Mouse (Mus musculus) neural tube, embryonic 11.5 days (tissue): ENCODE data around the gene Dek. TPM values are rescaled to one million over a fixed set of nuclear protein-coding genes. Genes with fewer than 3 reads are reported as not detected.

Experiments used
- ATAC-seq: fragments of 200-750 bp; cut with Nextera tagmentation; 2 replicates; pipeline ENCODE4 v1.8.0; 2017; ENCODE audit warnings: moderate number of reproducible peaks, mild to moderate bottlenecking, moderate TSS enrichment, moderate library complexity; ENCODE audit not compliant: insufficient read depth, low FRiP score, low TSS enrichment
- DNase-seq: peaks from one replicate; pipeline ENCODE4 v3.0.0-alpha.2; 2015; ENCODE audit warnings: low spot score
- H3K27ac ChIP-seq: fragments of 300-500 bp; sonication (generic); 2 replicates; pipeline ENCODE4 v1.5.1; 2014; ENCODE audit warnings: low read depth, mild to moderate bottlenecking, low read length
- H3K27me3 ChIP-seq: fragments of 300-500 bp; sonication (generic); 2 replicates; pipeline ENCODE4 v1.6.1; 2014; ENCODE audit warnings: mild to moderate bottlenecking, low read length, mixed read lengths; ENCODE audit not compliant: control insufficient read depth, insufficient read depth
- H3K36me3 ChIP-seq: fragments of 300-500 bp; sonication (generic); 2 replicates; pipeline ENCODE4 v1.6.1; 2014; ENCODE audit warnings: mild to moderate bottlenecking, low read length, moderate library complexity, mixed read lengths; ENCODE audit not compliant: control insufficient read depth, insufficient read depth
- H3K4me1 ChIP-seq: fragments of 300-500 bp; sonication (generic); 2 replicates; pipeline ENCODE4 v1.6.1; 2014; ENCODE audit warnings: low read length, mixed read lengths; ENCODE audit not compliant: control insufficient read depth, insufficient read depth
- H3K4me2 ChIP-seq: fragments of 300-500 bp; sonication (generic); 2 replicates; pipeline ENCODE4 v1.6.1; 2014; ENCODE audit warnings: low read depth, mild to moderate bottlenecking, moderate library complexity
- H3K4me3 ChIP-seq: fragments of 300-500 bp; sonication (generic); 2 replicates; pipeline ENCODE4 v1.5.1; 2014; ENCODE audit warnings: low read depth, low read length
- H3K9ac ChIP-seq: fragments of 300-500 bp; sonication (generic); 2 replicates; pipeline ENCODE4 v1.6.1; 2014; ENCODE audit warnings: mild to moderate bottlenecking, low read length
- H3K9me3 ChIP-seq: fragments of 300-500 bp; sonication (generic); 2 replicates; pipeline ENCODE4 v1.6.1; 2016; ENCODE audit warnings: low read length; ENCODE audit not compliant: control insufficient read depth
- WGBS: fragments of 180-500 bp; shearing (Covaris S2); extraction: QIAGEN DNeasy Blood & Tissue Kit; methylation state at CpG from one replicate; pipeline ENCODE4 v1.1.7; 2014; 5-methylcytosine and 5-hydroxymethylcytosine counted together
- polyA plus RNA-seq: library from polyadenylated mRNA; unstranded; fragments of >200 nt; fragmentation: Nextera tagmentation; extraction: Ambion mirVana; gene quantifications from 2 replicates; pipeline ENCODE4 v1.2.1, GENCODE M21; 2014

The Dek gene
- polyA plus RNA-seq, 1 experiment from 2014 or later: 319 TPM

- no peak overlapping the region for H3K9ac ChIP-seq
- DNase-seq: no peak
- H3K4me3 ChIP-seq: no peak overlapping the region
- H3K4me1 ChIP-seq: no peaks in the 10 kb centered on the region
- no peaks in the 10 kb centered on the region for H3K36me3 ChIP-seq
- H3K4me2 ChIP-seq: no peak overlapping the region
- H3K27ac ChIP-seq: no peak overlapping the region
- 86% methylated on average over 6 of the region's 6 CpGs for WGBS
- no peaks in the 10 kb centered on the region for H3K9me3 ChIP-seq
- H3K27me3 ChIP-seq: no peaks in the 10 kb centered on the region
- no peak for ATAC-seq
These were observed 36.8 kb upstream of the Dek start for GRCm38 (mm10) chr13:47142764-47143163.

DNA sequence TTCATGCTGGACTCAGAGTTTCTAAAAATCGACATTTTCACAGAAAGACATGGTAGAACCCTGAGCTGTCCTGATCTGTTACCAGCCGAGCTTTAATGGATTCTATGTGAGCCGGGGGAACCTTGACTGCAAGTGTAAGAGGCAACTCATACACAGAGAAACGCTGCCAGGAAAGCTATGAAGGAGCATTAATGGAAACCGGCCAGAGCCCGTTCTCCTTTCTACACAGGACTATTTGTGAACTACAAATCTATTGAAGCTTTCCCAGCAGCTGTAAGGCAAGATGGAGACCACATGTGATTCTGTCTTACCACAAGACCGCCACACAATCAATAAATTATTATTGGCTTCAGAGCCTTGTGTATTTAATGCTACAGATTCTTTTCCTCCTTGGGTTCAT lies 29.7 kb upstream of the Dek start:
- DNase-seq: no peak
- no peak overlapping the region for H3K4me3 ChIP-seq
- no peaks in the 10 kb centered on the region for H3K27me3 ChIP-seq
- H3K4me1 ChIP-seq: no peaks in the 10 kb centered on the region
- no peaks in the 10 kb centered on the region for H3K36me3 ChIP-seq
- H3K4me2 ChIP-seq: no peak overlapping the region
- H3K27ac ChIP-seq: no peak overlapping the region
- no peaks in the 10 kb centered on the region for H3K9me3 ChIP-seq
- ATAC-seq: no peak
- no peak overlapping the region for H3K9ac ChIP-seq
- WGBS: 91% methylated on average over 7 of the region's 7 CpGs

GRCm38 (mm10) chr13:47134836-47135235 lies 28.8 kb upstream of the Dek start:
- WGBS: 92% methylated on average over 7 of the region's 7 CpGs
- H3K4me2 ChIP-seq: no peak overlapping the region

GRCm38 (mm10) chr13:47133058-47133457 lies 27.1 kb upstream of the Dek start:
- Histone ChIP-seq H3K4me2 (no peak overlapping the region), H3K4me3 (no peak overlapping the region), H3K36me3 (no peaks in the 10 kb centered on the region), H3K9me3 (no peaks in the 10 kb centered on the region), H3K27me3 (no peaks in the 10 kb centered on the region), H3K9ac (no peak overlapping the region), H3K27ac (no peak overlapping the region), H3K4me1 (no peaks in the 10 kb centered on the region; the same call in 1 of the 2 replicates)
- 89% methylated on average over 8 of the region's 8 CpGs for WGBS
- no peak for DNase-seq
- ATAC-seq: no peak

More at GRCm38 (mm10) chr13:47134836-47135235, 28.8 kb upstream of the Dek start:
- Histone ChIP-seq H3K27me3 (no peaks in the 10 kb centered on the region), H3K4me3 (no peak overlapping the region), H3K9me3 (no peaks in the 10 kb centered on the region), H3K27ac (no peak overlapping the region), H3K36me3 (no peaks in the 10 kb centered on the region), H3K9ac (no peak overlapping the region), H3K4me1 (no peaks in the 10 kb centered on the region)
- ATAC-seq: no peak
- DNase-seq: no peak

- no peak for ATAC-seq
- Histone ChIP-seq H3K27me3 (no peaks in the 10 kb centered on the region), H3K9ac (no peak overlapping the region), H3K36me3 (no peaks in the 10 kb centered on the region), H3K27ac (no peak overlapping the region), H3K4me3 (no peak overlapping the region), H3K4me1 (no peaks in the 10 kb centered on the region; the same call in 1 of the 2 replicates), H3K9me3 (no peaks in the 10 kb centered on the region), H3K4me2 (no peak overlapping the region)
- no peak for DNase-seq
- 62% methylated on average over 4 of the region's 4 CpGs for WGBS
These were observed 23.1 kb upstream of the Dek start for GRCm38 (mm10) chr13:47129090-47129489.

GRCm38 (mm10) chr13:47125595-47125994 lies 19.6 kb upstream of the Dek start:
- H3K36me3 ChIP-seq: no peaks in the 10 kb centered on the region
- H3K4me2 ChIP-seq: no peak overlapping the region
- H3K27ac ChIP-seq: no peak overlapping the region
- WGBS: 71% methylated on average over 5 of the region's 5 CpGs
- H3K4me3 ChIP-seq: no peak overlapping the region
- no peak for ATAC-seq
- no peaks in the 10 kb centered on the region; the same call in 1 of the 2 replicates for H3K4me1 ChIP-seq
- no peaks in the 10 kb centered on the region for H3K9me3 ChIP-seq
- DNase-seq: no peak
- H3K27me3 ChIP-seq: peaks cover 6% of the 10 kb centered on the region; the same call in 1 of the 2 replicates
- no peak overlapping the region for H3K9ac ChIP-seq

DNA sequence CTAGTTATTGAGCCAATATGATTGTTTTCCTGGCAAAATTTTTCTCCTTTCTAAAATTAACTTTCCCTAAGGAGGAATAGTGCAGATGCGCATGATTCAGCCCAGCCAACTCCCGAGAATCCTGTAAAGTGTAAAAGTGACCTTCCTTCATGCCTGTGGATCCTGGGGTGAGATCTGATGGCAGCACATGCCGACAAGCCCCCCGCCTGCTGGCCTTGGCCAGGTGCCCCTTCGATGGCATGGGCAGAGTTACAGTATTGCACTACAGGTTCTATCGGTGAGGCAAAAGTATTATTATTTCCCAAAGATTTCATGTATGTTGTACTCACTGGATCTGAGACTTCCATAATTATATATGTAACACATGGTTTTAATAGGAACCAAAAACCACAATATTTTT lies 19.0 kb upstream of the Dek start:
- Histone ChIP-seq H3K4me3 (no peak overlapping the region), H3K4me1 (no peaks in the 10 kb centered on the region; the same call in 1 of the 2 replicates), H3K9me3 (no peaks in the 10 kb centered on the region), H3K27ac (no peak overlapping the region), H3K36me3 (no peaks in the 10 kb centered on the region), H3K9ac (no peak overlapping the region), H3K27me3 (peaks cover 6% of the 10 kb centered on the region; the same call in 1 of the 2 replicates), H3K4me2 (no peak overlapping the region)
- DNase-seq (no peak), ATAC-seq (no peak)
- 84% methylated on average over 6 of the region's 6 CpGs for WGBS

- no peaks in the 10 kb centered on the region for H3K36me3 ChIP-seq
These were observed 18.4 kb upstream of the Dek start for GRCm38 (mm10) chr13:47124449-47124848.

GRCm38 (mm10) chr13:47122537-47123430 lies 16.8 kb upstream of the Dek start, which contains the start of gene Rnf144b:
Rnf144b (plus strand) TSS chr13:47122656.
- Histone ChIP-seq H3K4me3 (peak within 1 kb of the TSS; percentile 43), H3K9me3 (no peaks in the 10 kb centered on the region), H3K9ac (peak within 1 kb of the TSS; percentile 44), H3K27ac (no peak within 1 kb of the TSS), H3K27me3 (peaks cover 6% of the 10 kb centered on the region; the same call in 1 of the 2 replicates), H3K36me3 (no peaks in the 10 kb centered on the region), H3K4me1 (no peaks in the 10 kb centered on the region), H3K4me2 (peak within 1 kb of the TSS; percentile 90)
- DNase-seq (peak; percentile 59), ATAC-seq (no peak)
- WGBS: 2% methylated on average over 55 of the region's 55 CpGs

More at GRCm38 (mm10) chr13:47124449-47124848, 18.4 kb upstream of the Dek start:
- H3K27ac ChIP-seq: no peak overlapping the region
- no peak overlapping the region for H3K9ac ChIP-seq
- H3K4me2 ChIP-seq: no peak overlapping the region
- H3K9me3 ChIP-seq: no peaks in the 10 kb centered on the region
- no peaks in the 10 kb centered on the region; the same call in 1 of the 2 replicates for H3K4me1 ChIP-seq
- H3K27me3 ChIP-seq: peaks cover 6% of the 10 kb centered on the region; the same call in 1 of the 2 replicates
- H3K4me3 ChIP-seq: no peak overlapping the region
- DNase-seq (no peak), ATAC-seq (no peak)
- WGBS: 41% methylated on average over 3 of the region's 3 CpGs
